Mouse (Mus musculus) cerebellum, postnatal 14 days (tissue): Measurements from ENCODE around the gene Iah1.

ENCODE experiments used
- DNase-seq, 2 experiments: peaks; one replicate each; pipeline ENCODE4 v3.0.0; 2021; ENCODE audit warnings: mixed read lengths in 2 of 2

The Iah1 gene

DNA sequence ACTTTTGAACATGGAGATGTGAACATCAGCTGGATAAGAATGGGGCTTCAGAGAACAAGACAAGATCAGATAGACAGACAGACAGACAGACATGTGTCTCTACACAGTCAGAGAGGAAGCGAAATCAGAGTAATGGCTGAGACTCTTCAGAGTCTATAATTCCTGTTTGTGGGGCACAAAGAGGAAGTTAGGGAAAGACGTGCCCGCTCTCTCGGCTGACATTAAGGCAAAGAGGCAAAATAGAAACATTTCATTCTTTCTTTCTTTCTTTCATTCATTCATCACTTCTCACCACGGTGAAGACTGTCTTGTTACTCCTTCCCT lies 52.9 kb downstream of the Iah1 start:
- no peak for DNase-seq

DNA sequence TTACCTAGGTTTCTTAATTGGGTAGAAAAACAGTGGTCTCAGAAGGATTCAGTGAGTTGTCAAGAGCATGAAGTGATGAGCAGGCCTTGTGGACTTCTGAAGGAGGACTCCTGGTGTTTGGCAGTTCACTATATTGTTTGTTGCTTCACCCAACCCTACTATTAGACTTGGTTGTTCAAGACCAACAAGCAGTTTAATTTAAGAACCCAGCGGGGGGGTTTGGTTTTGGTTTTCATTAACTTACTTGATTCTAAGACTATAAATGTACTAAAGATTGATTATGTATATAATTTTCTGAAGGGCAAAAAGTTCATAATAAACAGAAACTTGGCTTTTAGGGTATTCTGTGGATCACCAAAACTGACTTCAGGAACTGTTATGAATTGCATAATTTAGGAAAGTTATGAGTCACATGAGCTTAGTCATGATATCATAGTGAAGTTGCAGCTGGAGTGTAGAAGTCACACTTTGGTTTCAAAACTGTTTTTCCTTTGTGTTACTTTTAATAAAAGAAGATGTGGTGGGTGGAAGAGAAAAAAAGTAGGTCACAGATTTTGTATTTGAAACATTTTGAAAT lies 53.9 kb downstream of the Iah1 start:
- DNase-seq, result no peak

GRCm38 (mm10) chr12:21373100-21373819 lies 57.1 kb downstream of the Iah1 start, which contains the start of gene Adam17:
TSS of gene Adam17 (minus strand) at chr12:21373632.
- DNase-seq, result peak; percentile 98
